Mouse (Mus musculus) lung, embryonic 14.5 days (tissue): ENCODE results near the gene Ntm. TPM values are rescaled to one million over a fixed set of nuclear protein-coding genes. Genes with fewer than 3 reads are reported as not detected.

ENCODE experiments used
- ATAC-seq: fragments of 200-750 bp; cut with Nextera tagmentation; 2 replicates; pipeline ENCODE4 v1.8.0; 2017; ENCODE audit warnings: mild to moderate bottlenecking, moderate TSS enrichment, moderate library complexity; ENCODE audit not compliant: insufficient read depth
- DNase-seq: peaks from one replicate; pipeline ENCODE4 v3.0.0-alpha.2; 2015
- H3K27ac ChIP-seq: fragments of 300-500 bp; sonication (generic); 2 replicates; pipeline ENCODE4 v1.5.1; 2014; ENCODE audit warnings: low read depth, mild to moderate bottlenecking, moderate library complexity
- H3K27me3 ChIP-seq: fragments of 300-500 bp; sonication (generic); 2 replicates; pipeline ENCODE4 v1.6.1; 2014; ENCODE audit warnings: low read length, control low read depth; ENCODE audit not compliant: insufficient read depth
- H3K36me3 ChIP-seq: fragments of 300-500 bp; sonication (generic); 2 replicates; pipeline ENCODE4 v1.6.1; 2014; ENCODE audit warnings: control low read depth; ENCODE audit not compliant: insufficient read depth
- H3K4me1 ChIP-seq: fragments of 300-500 bp; sonication (generic); 2 replicates; pipeline ENCODE4 v1.6.1; 2014; ENCODE audit warnings: antibody characterized with exemption, control low read depth; ENCODE audit not compliant: insufficient read depth
- H3K4me2 ChIP-seq: fragments of 300-500 bp; sonication (generic); 2 replicates; pipeline ENCODE4 v1.6.1; 2014; ENCODE audit warnings: mild to moderate bottlenecking
- H3K4me3 ChIP-seq: fragments of 300-500 bp; sonication (generic); 2 replicates; pipeline ENCODE4 v1.5.1; 2014; ENCODE audit warnings: low read depth, low read length
- H3K9ac ChIP-seq: fragments of 300-500 bp; sonication (generic); 2 replicates; pipeline ENCODE4 v1.6.1; 2014
- H3K9me3 ChIP-seq: fragments of 300-500 bp; sonication (generic); 2 replicates; pipeline ENCODE4 v1.6.1; 2016; ENCODE audit warnings: low read depth, low read length, control low read depth
- CTCF ChIP-seq: IDR thresholded peaks from 2 replicates; pipeline ENCODE4 v1.5.1; 2016; ENCODE audit warnings: antibody characterized with exemption, low read depth
- WGBS: fragments of 180-500 bp; shearing (Covaris S2); extraction: QIAGEN DNeasy Blood & Tissue Kit; methylation state at CpG from one replicate; pipeline ENCODE4 v1.1.7; 2014; 5-methylcytosine and 5-hydroxymethylcytosine counted together
- polyA plus RNA-seq: library from polyadenylated mRNA; unstranded; fragments of >200 nt; fragmentation: Nextera tagmentation; extraction: Ambion mirVana; gene quantifications from 2 replicates; pipeline ENCODE4 v1.2.1, GENCODE M21; 2014

Gene Ntm
- polyA plus RNA-seq, 1 experiment from 2014 or later: 22.1 TPM

DNA sequence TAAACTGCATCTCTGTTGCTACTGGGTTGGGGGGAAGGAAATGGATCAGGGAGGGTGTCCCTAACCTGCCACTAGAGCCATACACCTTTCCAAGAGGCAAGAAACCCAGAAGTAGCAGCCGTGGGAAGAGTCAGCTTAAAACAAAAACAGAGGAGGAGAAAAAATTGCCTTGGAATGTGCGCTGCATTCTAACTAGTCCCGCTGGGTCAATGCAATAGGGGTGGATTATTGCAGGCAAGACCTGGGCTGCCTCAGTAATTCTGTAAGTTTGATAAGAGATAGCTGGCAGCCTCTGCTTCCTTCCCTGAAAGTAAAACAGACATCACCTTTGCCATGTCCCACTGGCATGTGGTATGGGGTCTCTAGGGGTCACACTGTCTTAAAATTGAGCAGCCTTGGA is 2.7 kb downstream of the Ntm start:
- Histone ChIP-seq H3K27ac (no peak overlapping the region), H3K4me1 (no peaks in the 10 kb centered on the region), H3K4me2 (no peak overlapping the region), H3K4me3 (no peak overlapping the region), H3K36me3 (no peaks in the 10 kb centered on the region), H3K27me3 (peaks cover 36% of the 10 kb centered on the region), H3K9ac (no peak overlapping the region), H3K9me3 (no peaks in the 10 kb centered on the region)
- 48% methylated on average over 3 of the region's 3 CpGs for WGBS
- DNase-seq (no peak), ATAC-seq (no peak)
- no peak for TF ChIP-seq CTCF

- Histone ChIP-seq H3K9me3 (no peaks in the 10 kb centered on the region), H3K36me3 (no peaks in the 10 kb centered on the region), H3K4me3 (no peak overlapping the region), H3K4me2 (no peak overlapping the region), H3K27me3 (peaks cover 17% of the 10 kb centered on the region), H3K4me1 (no peaks in the 10 kb centered on the region), H3K9ac (no peak overlapping the region), H3K27ac (no peak overlapping the region)
- TF ChIP-seq CTCF: no peak
- ATAC-seq (no peak), DNase-seq (no peak)
- 42% methylated on average over 5 of the region's 5 CpGs for WGBS
These were observed 6.0 kb downstream of the Ntm start for GRCm38 (mm10) chr9:29956936-29957335.

GRCm38 (mm10) chr9:29954031-29954430 is 8.9 kb downstream of the Ntm start:
- no peak for DNase-seq
- 41% methylated on average over 6 of the region's 6 CpGs for WGBS
- H3K27ac ChIP-seq: no peak overlapping the region

DNA sequence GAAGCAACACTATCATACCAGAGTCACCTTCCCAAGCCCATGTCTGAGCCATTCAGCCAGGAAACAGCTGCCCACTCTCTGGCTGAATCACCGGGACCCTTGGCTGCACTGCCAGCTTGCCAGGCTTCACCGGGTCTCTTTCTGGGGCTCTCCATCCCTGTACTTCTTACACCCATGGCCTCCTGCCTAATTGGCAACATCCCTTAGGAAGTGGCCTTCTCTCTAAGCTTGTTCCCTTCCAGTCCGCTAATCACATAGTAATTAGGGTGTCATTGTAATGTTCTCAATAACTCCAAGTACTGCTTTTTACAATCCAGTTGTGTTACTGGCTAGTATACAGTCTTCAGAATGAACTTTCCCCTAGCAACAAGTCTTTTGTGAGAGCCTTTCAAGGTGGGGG is 13.9 kb downstream of the Ntm start:
- Histone ChIP-seq H3K4me3 (no peak overlapping the region), H3K27me3 (no peaks in the 10 kb centered on the region), H3K36me3 (no peaks in the 10 kb centered on the region), H3K4me2 (no peak overlapping the region), H3K9ac (no peak overlapping the region), H3K27ac (no peak overlapping the region), H3K9me3 (no peaks in the 10 kb centered on the region), H3K4me1 (no peaks in the 10 kb centered on the region)
- WGBS: 90% methylated on average over 3 of the region's 3 CpGs
- TF ChIP-seq CTCF: no peak
- DNase-seq (no peak), ATAC-seq (no peak)

More at GRCm38 (mm10) chr9:29954031-29954430, 8.9 kb downstream of the Ntm start:
- H3K4me1 ChIP-seq: no peaks in the 10 kb centered on the region
- no peaks in the 10 kb centered on the region for H3K27me3 ChIP-seq
- H3K36me3 ChIP-seq: no peaks in the 10 kb centered on the region
- H3K9me3 ChIP-seq: no peaks in the 10 kb centered on the region
- H3K4me2 ChIP-seq: no peak overlapping the region
- no peak for TF ChIP-seq CTCF
- H3K4me3 ChIP-seq: no peak overlapping the region
- no peak for ATAC-seq
- no peak overlapping the region for H3K9ac ChIP-seq

- no peak for TF ChIP-seq CTCF
- Histone ChIP-seq H3K27me3 (0 out of 2 replicates have a peak, but pooled peaks cover 2% of the 10 kb centered on the region), H3K36me3 (no peaks in the 10 kb centered on the region), H3K4me2 (peak overlapping the region; percentile 40), H3K4me3 (peak overlapping the region; percentile 3; the same call in 1 of the 2 replicates), H3K9ac (no peak overlapping the region), H3K27ac (no peak overlapping the region), H3K4me1 (no peaks in the 10 kb centered on the region), H3K9me3 (no peaks in the 10 kb centered on the region)
- 15% methylated on average over 20 of the region's 20 CpGs for WGBS
- peak; percentile 17 for DNase-seq
- no peak for ATAC-seq
These were observed 19.5 kb downstream of the Ntm start for GRCm38 (mm10) chr9:29943209-29944070.

DNA sequence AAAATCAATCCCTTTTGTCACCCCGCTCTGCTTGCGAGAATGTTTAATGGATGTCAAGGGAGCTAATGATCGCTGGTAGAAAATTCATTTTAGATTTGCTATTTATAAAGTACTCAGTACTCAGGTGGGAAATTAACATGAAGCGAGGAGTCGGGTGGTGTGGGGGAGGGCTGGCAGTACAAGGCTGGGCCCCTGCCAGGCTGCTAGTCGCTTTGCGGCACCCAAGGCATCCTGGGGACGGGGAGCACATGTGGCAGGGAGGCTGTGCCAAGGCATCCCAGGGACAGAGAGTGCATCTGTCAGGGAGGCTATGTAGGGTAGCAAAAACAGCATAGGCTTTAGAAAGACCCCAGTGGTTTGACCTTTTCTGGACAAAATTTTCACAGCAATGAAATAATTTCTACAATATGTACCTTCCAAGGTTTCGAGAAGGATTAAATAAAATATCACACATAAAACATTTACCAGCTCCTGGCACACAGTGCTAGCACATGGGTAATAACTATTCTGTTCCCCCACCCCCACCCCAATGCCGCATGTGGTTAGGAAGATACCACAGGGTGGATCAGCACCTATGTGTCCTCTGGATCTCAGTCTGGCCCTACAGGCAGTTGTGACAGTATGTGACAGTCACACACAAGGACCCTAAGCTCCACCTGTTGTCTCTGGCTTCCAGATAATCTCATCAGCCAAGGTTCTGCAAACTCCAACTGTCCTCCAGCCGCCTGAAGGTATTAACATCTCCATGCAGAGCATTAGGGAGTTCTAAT is 20.6 kb downstream of the Ntm start:
- 0 out of 2 replicates have a peak, but pooled peaks cover 2% of the 10 kb centered on the region for H3K27me3 ChIP-seq
- 61% methylated on average over 11 of the region's 11 CpGs for WGBS
- H3K9ac ChIP-seq: no peak overlapping the region
- DNase-seq (no peak), ATAC-seq (no peak)
- no peak overlapping the region for H3K4me3 ChIP-seq
- TF ChIP-seq CTCF: no peak
- H3K27ac ChIP-seq: no peak overlapping the region
- H3K36me3 ChIP-seq: no peaks in the 10 kb centered on the region
- no peaks in the 10 kb centered on the region for H3K9me3 ChIP-seq
- no peaks in the 10 kb centered on the region for H3K4me1 ChIP-seq
- no peak overlapping the region for H3K4me2 ChIP-seq

DNA sequence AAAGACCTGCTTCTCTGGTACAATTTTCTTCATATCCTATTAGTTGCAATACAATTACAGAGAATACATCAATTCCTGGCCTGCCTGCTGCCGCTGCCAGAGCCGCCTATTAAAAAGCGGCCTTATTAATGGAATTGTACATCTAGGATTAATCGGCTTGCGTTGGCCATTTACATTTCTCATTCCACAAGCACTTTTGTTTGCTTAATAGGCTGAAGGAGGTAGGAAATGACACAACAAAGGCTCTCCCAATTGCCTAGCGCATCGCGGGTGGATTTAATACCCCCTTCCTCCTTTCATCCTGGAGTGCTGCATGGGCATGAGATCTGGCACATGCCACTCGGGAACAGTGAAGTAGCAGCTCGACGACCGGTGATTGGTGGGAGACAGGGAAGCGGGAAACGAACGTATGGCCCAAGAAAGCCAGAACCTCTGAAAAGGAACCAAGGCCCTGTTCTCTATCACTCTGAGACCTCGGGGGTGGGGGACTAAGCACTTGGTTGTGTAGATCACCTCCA is 23.4 kb downstream of the Ntm start:
- 89% methylated on average over 16 of the region's 16 CpGs for WGBS
- ATAC-seq (no peak), DNase-seq (no peak)
- no peak overlapping the region for H3K9ac ChIP-seq
- 0 out of 2 replicates have a peak, but pooled peaks cover 2% of the 10 kb centered on the region for H3K27me3 ChIP-seq
- H3K4me3 ChIP-seq: no peak overlapping the region
- no peaks in the 10 kb centered on the region for H3K4me1 ChIP-seq
- H3K36me3 ChIP-seq: no peaks in the 10 kb centered on the region
- no peak overlapping the region for H3K27ac ChIP-seq
- no peak for TF ChIP-seq CTCF
- no peak overlapping the region for H3K4me2 ChIP-seq
- H3K9me3 ChIP-seq: no peaks in the 10 kb centered on the region
